Mouse (Mus musculus): ENCODE measurements around the gene Cep128. TPM values are rescaled to one million over a fixed set of nuclear protein-coding genes. Genes with fewer than 3 reads are reported as not detected.

The Cep128 gene
- total and polyA plus RNA-seq, 2 experiments: 0.67 to 1.2 TPM

- H3K27ac ChIP-seq (replicated peaks; ENCODE audit: insufficient read depth, low read depth, low read length): no peak overlapping the region
These were observed 249.3 kb downstream of the Cep128 start for GRCm38 (mm10) chr12:91134740-91135517.

GRCm38 (mm10) chr12:91115054-91115453 lies 269.2 kb downstream of the Cep128 start:
- no peak for TF ChIP-seq CTCF (IDR thresholded peaks at IDR 0.05; ENCODE audit: low read depth, low read length)
- TF ChIP-seq POLR2A (IDR thresholded peaks at IDR 0.05; ENCODE audit: extremely low read depth, insufficient read depth, low read length): no peak
- no peak overlapping the region for H3K4me3 ChIP-seq (ENCODE audit: insufficient read depth, low read depth, low read length)
- 84% methylated on average over 3 of the region's 3 CpGs for WGBS
- no peak overlapping the region for H3K27ac ChIP-seq (replicated peaks; ENCODE audit: insufficient read depth, low read depth, low read length)
- no peak for DNase-seq (ENCODE audit: extremely low read depth, low read depth, low spot score)
- no peak overlapping the region for H3K9ac ChIP-seq (ENCODE audit: low read depth, low read length)
- H3K27me3 ChIP-seq (ENCODE audit: control insufficient read depth, insufficient read depth, low read length): no peaks in the 10 kb centered on the region
- no peaks in the 10 kb centered on the region for H3K4me1 ChIP-seq (ENCODE audit: control insufficient read depth, insufficient read depth, low read length)
- no peaks in the 10 kb centered on the region for H3K79me2 ChIP-seq (ENCODE audit: control insufficient read depth, insufficient read depth, low read length)
- H3K36me3 ChIP-seq (ENCODE audit: control insufficient read depth, insufficient read depth, low read length): no peaks in the 10 kb centered on the region

More at GRCm38 (mm10) chr12:91134740-91135517, 249.3 kb downstream of the Cep128 start:
- Histone ChIP-seq H3K27me3 (ENCODE audit: control insufficient read depth, insufficient read depth, low read length) (no peaks in the 10 kb centered on the region), H3K4me1 (ENCODE audit: control insufficient read depth, insufficient read depth, low read length) (no peaks in the 10 kb centered on the region), H3K79me2 (ENCODE audit: control insufficient read depth, insufficient read depth, low read length) (no peaks in the 10 kb centered on the region), H3K36me3 (ENCODE audit: control insufficient read depth, insufficient read depth, low read length) (no peaks in the 10 kb centered on the region), H3K9ac (ENCODE audit: low read depth, low read length) (no peak overlapping the region), H3K4me3 (ENCODE audit: insufficient read depth, low read depth, low read length) (no peak overlapping the region)
- TF ChIP-seq CTCF (IDR thresholded peaks at IDR 0.05; ENCODE audit: low read depth, low read length): no peak
- TF ChIP-seq POLR2A (IDR thresholded peaks at IDR 0.05; ENCODE audit: extremely low read depth, insufficient read depth, low read length): no peak
- DNase-seq (ENCODE audit: extremely low read depth, low read depth, low spot score): no peak
- WGBS: 93% methylated on average over 8 of the region's 8 CpGs

- 89% methylated on average over 4 of the region's 4 CpGs for WGBS
- H3K4me1 ChIP-seq (ENCODE audit: control insufficient read depth, insufficient read depth, low read length): no peaks in the 10 kb centered on the region
- no peaks in the 10 kb centered on the region for H3K36me3 ChIP-seq (ENCODE audit: control insufficient read depth, insufficient read depth, low read length)
- H3K79me2 ChIP-seq (ENCODE audit: control insufficient read depth, insufficient read depth, low read length): no peaks in the 10 kb centered on the region
- no peak overlapping the region for H3K9ac ChIP-seq (ENCODE audit: low read depth, low read length)
- no peak overlapping the region for H3K4me3 ChIP-seq (ENCODE audit: insufficient read depth, low read depth, low read length)
- no peaks in the 10 kb centered on the region for H3K27me3 ChIP-seq (ENCODE audit: control insufficient read depth, insufficient read depth, low read length)
- H3K27ac ChIP-seq (replicated peaks; ENCODE audit: insufficient read depth, low read depth, low read length): no peak overlapping the region
- DNase-seq (ENCODE audit: extremely low read depth, low read depth, low spot score): no peak
- TF ChIP-seq CTCF (IDR thresholded peaks at IDR 0.05; ENCODE audit: low read depth, low read length) (no peak), POLR2A (IDR thresholded peaks at IDR 0.05; ENCODE audit: extremely low read depth, insufficient read depth, low read length) (no peak)
These were observed 280.9 kb downstream of the Cep128 start for GRCm38 (mm10) chr12:91103316-91103715.

- no peak for DNase-seq (ENCODE audit: extremely low read depth, low read depth, low spot score)
- Histone ChIP-seq H3K36me3 (ENCODE audit: control insufficient read depth, insufficient read depth, low read length) (no peaks in the 10 kb centered on the region), H3K27ac (replicated peaks; ENCODE audit: insufficient read depth, low read depth, low read length) (no peak overlapping the region), H3K4me3 (ENCODE audit: insufficient read depth, low read depth, low read length) (no peak overlapping the region), H3K79me2 (ENCODE audit: control insufficient read depth, insufficient read depth, low read length) (no peaks in the 10 kb centered on the region), H3K4me1 (ENCODE audit: control insufficient read depth, insufficient read depth, low read length) (no peaks in the 10 kb centered on the region), H3K27me3 (ENCODE audit: control insufficient read depth, insufficient read depth, low read length) (no peaks in the 10 kb centered on the region), H3K9ac (ENCODE audit: low read depth, low read length) (no peak overlapping the region)
- TF ChIP-seq CTCF (IDR thresholded peaks at IDR 0.05; ENCODE audit: low read depth, low read length) (no peak), POLR2A (IDR thresholded peaks at IDR 0.05; ENCODE audit: extremely low read depth, insufficient read depth, low read length) (no peak)
- WGBS: 84% methylated on average over 6 of the region's 6 CpGs
These were observed 286.3 kb downstream of the Cep128 start for GRCm38 (mm10) chr12:91097869-91098268.

- WGBS: 97% methylated on average over 6 of the region's 6 CpGs
- no peaks in the 10 kb centered on the region for H3K36me3 ChIP-seq (ENCODE audit: control insufficient read depth, insufficient read depth, low read length)
- TF ChIP-seq POLR2A (IDR thresholded peaks at IDR 0.05; ENCODE audit: extremely low read depth, insufficient read depth, low read length): no peak
- no peak for TF ChIP-seq CTCF (IDR thresholded peaks at IDR 0.05; ENCODE audit: low read depth, low read length)
- H3K79me2 ChIP-seq (ENCODE audit: control insufficient read depth, insufficient read depth, low read length): no peaks in the 10 kb centered on the region
- no peak overlapping the region for H3K9ac ChIP-seq (ENCODE audit: low read depth, low read length)
- H3K27ac ChIP-seq (replicated peaks; ENCODE audit: insufficient read depth, low read depth, low read length): no peak overlapping the region
- H3K27me3 ChIP-seq (ENCODE audit: control insufficient read depth, insufficient read depth, low read length): no peaks in the 10 kb centered on the region
- no peak for DNase-seq (ENCODE audit: extremely low read depth, low read depth, low spot score)
- no peak overlapping the region for H3K4me3 ChIP-seq (ENCODE audit: insufficient read depth, low read depth, low read length)
- H3K4me1 ChIP-seq (ENCODE audit: control insufficient read depth, insufficient read depth, low read length): no peaks in the 10 kb centered on the region
These were observed 288.0 kb downstream of the Cep128 start for GRCm38 (mm10) chr12:91096197-91096596.

- Histone ChIP-seq H3K79me2 (ENCODE audit: control insufficient read depth, insufficient read depth, low read length) (no peaks in the 10 kb centered on the region), H3K9ac (ENCODE audit: low read depth, low read length) (no peak overlapping the region), H3K27me3 (ENCODE audit: control insufficient read depth, insufficient read depth, low read length) (no peaks in the 10 kb centered on the region), H3K4me3 (ENCODE audit: insufficient read depth, low read depth, low read length) (no peak overlapping the region), H3K4me1 (ENCODE audit: control insufficient read depth, insufficient read depth, low read length) (no peaks in the 10 kb centered on the region), H3K27ac (replicated peaks; ENCODE audit: insufficient read depth, low read depth, low read length) (no peak overlapping the region), H3K36me3 (ENCODE audit: control insufficient read depth, insufficient read depth, low read length) (no peaks in the 10 kb centered on the region)
- 81% methylated on average over 4 of the region's 4 CpGs for WGBS
- DNase-seq (ENCODE audit: extremely low read depth, low read depth, low spot score): no peak
- TF ChIP-seq CTCF (IDR thresholded peaks at IDR 0.05; ENCODE audit: low read depth, low read length) (no peak), POLR2A (IDR thresholded peaks at IDR 0.05; ENCODE audit: extremely low read depth, insufficient read depth, low read length) (no peak)
These were observed 295.9 kb downstream of the Cep128 start for GRCm38 (mm10) chr12:91088271-91088670.
